Mouse (Mus musculus) adrenal gland (tissue): ENCODE results near the gene 0610010F05Rik.

Source experiments
- intact Hi-C: fragments of 180-260 bp; cut with DNase I; formaldehyde crosslinking; loops from one replicate; pipeline ENCODE4 v1.15.1; 2025
- long read RNA-seq, 2 experiments: library from polyadenylated mRNA; unstranded; transcript quantifications; one replicate each; pipeline ENCODE4 v2.0.0; 2020; ENCODE audit warnings: borderline replicate concordance in 1 of 2; ENCODE audit not compliant: insufficient replicate concordance in 1 of 2

Gene 0610010F05Rik
- long read RNA-seq, experiment 1, full-length matches to known transcripts, result 1 of 13 reads
- long read RNA-seq, experiment 1, partial matches to known transcripts, result 9 of 13 reads
- long read RNA-seq, experiment 1, other reads (novel, unspliced or antisense), result 3 of 13 reads
- long read RNA-seq, experiment 2, full-length matches to known transcripts, result 1 of 22 reads
- long read RNA-seq, experiment 2, partial matches to known transcripts, result 18 of 22 reads
- long read RNA-seq, experiment 2, other reads (novel, unspliced or antisense), result 3 of 22 reads

GRCm38 (mm10) chr11:23632945-23633878 lies at the start of gene 0610010F05Rik:
Gene 0610010F05Rik, minus strand, starts transcription at chr11:23633639.
- intact Hi-C loops, result loop anchor here (2.0 kb wide), 1 partner anchor 32 kb away; the partner anchor contains the start of genes Pex13 and Pus10

- intact Hi-C loops, result no loop called here
These were observed 49.1 kb upstream of the 0610010F05Rik start for GRCm38 (mm10) chr11:23682561-23682960.

GRCm38 (mm10) chr11:23680435-23680950 lies 47.1 kb upstream of the 0610010F05Rik start:
- intact Hi-C loops, result no loop called here

GRCm38 (mm10) chr11:23679044-23679642 lies 45.7 kb upstream of the 0610010F05Rik start:
- intact Hi-C loops, result loop anchor here (2.0 to 10.0 kb wide), 2 partner anchors 176 to 274 kb away; no protein-coding TSS in a partner anchor

- intact Hi-C loops, result loop anchor here (10.0 kb wide), 1 partner anchor 179 kb away; no protein-coding TSS in a partner anchor
These were observed 42.7 kb upstream of the 0610010F05Rik start for GRCm38 (mm10) chr11:23676100-23676499.

GRCm38 (mm10) chr11:23672256-23672749 lies 38.9 kb upstream of the 0610010F05Rik start:
- intact Hi-C loops, result loop anchor here (10.0 kb wide), 1 partner anchor 182 kb away; no protein-coding TSS in a partner anchor

- intact Hi-C loops, result no loop called here
These were observed 33.7 kb upstream of the 0610010F05Rik start for GRCm38 (mm10) chr11:23667128-23667527.

- intact Hi-C loops, result no loop called here
These were observed 33.1 kb upstream of the 0610010F05Rik start for GRCm38 (mm10) chr11:23666526-23666925.

GRCm38 (mm10) chr11:23665798-23666501 lies 32.5 kb upstream of the 0610010F05Rik start, which contains the start of gene Pex13:
Gene Pex13, minus strand, starts transcription at chr11:23665959.
- intact Hi-C loops, result loop anchor here (2.0 kb wide), 1 partner anchor 33 kb away; the partner anchor contains the start of gene 0610010F05Rik

GRCm38 (mm10) chr11:23665311-23665786 lies 31.9 kb upstream of the 0610010F05Rik start, which contains the start of gene Pus10:
Gene Pus10, plus strand, starts transcription at chr11:23665674.
- intact Hi-C loops, result loop anchor here (2.0 kb wide), 1 partner anchor 33 kb away; the partner anchor contains the start of gene 0610010F05Rik

- intact Hi-C loops, result loop anchor here (2.0 kb wide), 1 partner anchor 31 kb away; the partner anchor contains the start of gene 0610010F05Rik
These were observed 30.8 kb upstream of the 0610010F05Rik start for GRCm38 (mm10) chr11:23664232-23664631.

- intact Hi-C loops, result no loop called here
These were observed 24.4 kb upstream of the 0610010F05Rik start for GRCm38 (mm10) chr11:23657791-23658190.

- intact Hi-C loops, result no loop called here
These were observed 20.2 kb upstream of the 0610010F05Rik start for GRCm38 (mm10) chr11:23653666-23654065.

- intact Hi-C loops, result no loop called here
These were observed 14.4 kb upstream of the 0610010F05Rik start for GRCm38 (mm10) chr11:23647835-23648234.

- intact Hi-C loops, result no loop called here
These were observed 14.0 kb upstream of the 0610010F05Rik start for GRCm38 (mm10) chr11:23647431-23647830.

GRCm38 (mm10) chr11:23634573-23634972 lies 1.1 kb upstream of the 0610010F05Rik start:
- intact Hi-C loops, result no loop called here

GRCm38 (mm10) chr11:23633879-23634215 lies 408 bp upstream of the 0610010F05Rik start:
- intact Hi-C loops, result loop anchor here (2.0 kb wide), 1 partner anchor 31 kb away; the partner anchor contains the start of genes Pex13 and Pus10

GRCm38 (mm10) chr11:23630664-23631063 lies 2.8 kb downstream of the 0610010F05Rik start:
- intact Hi-C loops, result no loop called here

GRCm38 (mm10) chr11:23618995-23619394 lies 14.4 kb downstream of the 0610010F05Rik start:
- intact Hi-C loops, result no loop called here

GRCm38 (mm10) chr11:23614546-23614945 lies 18.9 kb downstream of the 0610010F05Rik start:
- intact Hi-C loops, result no loop called here
